Mouse (Mus musculus): Measurements from ENCODE around the gene Cmip. TPM values are rescaled to one million over a fixed set of nuclear protein-coding genes. Genes with fewer than 3 reads are reported as not detected.

Gene Cmip
- polyA plus RNA-seq, 1 experiment from 2014 or later = 6.7 TPM

- Histone ChIP-seq H3K9me3 (replicated peaks) (no peaks in the 10 kb centered on the region), H3K4me2 (no peak overlapping the region), H3K27ac (no peak overlapping the region), H3K4me1 (replicated peaks) (peaks cover 92% of the 10 kb centered on the region), H3K4me3 (replicated peaks) (no peak overlapping the region), H3K36me3 (0 out of 2 replicates have a peak, but pooled peaks cover 6% of the 10 kb centered on the region), H3K9ac (no peak overlapping the region), H3K27me3 (no peaks in the 10 kb centered on the region)
- no peak for DNase-seq
- WGBS (ENCODE audit: insufficient replicate concordance) = 80% methylated on average over 4 of the region's 4 CpGs
- no peak for ATAC-seq (ENCODE audit: low read depth)
Observed at GRCm38 (mm10) chr8:117352098-117352497, 95.2 kb downstream of the Cmip start.

GRCm38 (mm10) chr8:117355111-117355831 lies 98.4 kb downstream of the Cmip start:
- 78% methylated on average over 12 of the region's 12 CpGs for WGBS (ENCODE audit: insufficient replicate concordance)
- Histone ChIP-seq H3K9ac (no peak overlapping the region), H3K9me3 (replicated peaks) (no peaks in the 10 kb centered on the region), H3K4me1 (replicated peaks) (peaks cover 89% of the 10 kb centered on the region), H3K4me3 (replicated peaks) (no peak overlapping the region), H3K36me3 (0 out of 2 replicates have a peak, but pooled peaks cover 9% of the 10 kb centered on the region), H3K4me2 (no peak overlapping the region), H3K27me3 (no peaks in the 10 kb centered on the region), H3K27ac (0 out of 2 replicates have a peak overlapping the region, but pooled peaks have one; percentile 45)
- ATAC-seq (ENCODE audit: low read depth) (no peak), DNase-seq (no peak)

- H3K4me3 ChIP-seq (replicated peaks) = no peak overlapping the region
- no peaks in the 10 kb centered on the region for H3K9me3 ChIP-seq (replicated peaks)
- peaks cover 89% of the 10 kb centered on the region for H3K4me1 ChIP-seq (replicated peaks)
- H3K27ac ChIP-seq = peak overlapping the region; percentile 45
- H3K9ac ChIP-seq = no peak overlapping the region
- H3K4me2 ChIP-seq = no peak overlapping the region
- H3K36me3 ChIP-seq = 0 out of 2 replicates have a peak, but pooled peaks cover 9% of the 10 kb centered on the region
- ATAC-seq (ENCODE audit: low read depth) (no peak), DNase-seq (no peak)
- 76% methylated on average over 13 of the region's 13 CpGs for WGBS (ENCODE audit: insufficient replicate concordance)
- no peaks in the 10 kb centered on the region for H3K27me3 ChIP-seq
Observed at GRCm38 (mm10) chr8:117356109-117356672, 99.3 kb downstream of the Cmip start.

GRCm38 (mm10) chr8:117357491-117358467 lies 100.9 kb downstream of the Cmip start:
- Histone ChIP-seq H3K4me2 (no peak overlapping the region), H3K4me1 (replicated peaks) (peaks cover 89% of the 10 kb centered on the region)
- WGBS (ENCODE audit: insufficient replicate concordance) = 85% methylated on average over 16 of the region's 16 CpGs

GRCm38 (mm10) chr8:117360172-117360930 lies 103.5 kb downstream of the Cmip start:
- 52% methylated on average over 3 of the region's 3 CpGs for WGBS (ENCODE audit: insufficient replicate concordance)
- Histone ChIP-seq H3K4me3 (replicated peaks) (no peak overlapping the region), H3K27ac (peak overlapping the region; percentile 72), H3K4me1 (replicated peaks) (peaks cover 86% of the 10 kb centered on the region), H3K9ac (peak overlapping the region; percentile 53), H3K4me2 (peak overlapping the region; percentile 40), H3K36me3 (0 out of 2 replicates have a peak, but pooled peaks cover 6% of the 10 kb centered on the region), H3K9me3 (replicated peaks) (no peaks in the 10 kb centered on the region), H3K27me3 (no peaks in the 10 kb centered on the region)
- peak; percentile 92 for ATAC-seq (ENCODE audit: low read depth)
- DNase-seq = peak; percentile 70

More at GRCm38 (mm10) chr8:117357491-117358467, 100.9 kb downstream of the Cmip start:
- Histone ChIP-seq H3K4me3 (replicated peaks) (no peak overlapping the region), H3K9ac (no peak overlapping the region), H3K36me3 (0 out of 2 replicates have a peak, but pooled peaks cover 9% of the 10 kb centered on the region), H3K27ac (0 out of 2 replicates have a peak overlapping the region, but pooled peaks have one; percentile 72), H3K27me3 (no peaks in the 10 kb centered on the region), H3K9me3 (replicated peaks) (no peaks in the 10 kb centered on the region)
- no peak for DNase-seq
- ATAC-seq (ENCODE audit: low read depth) = no peak

GRCm38 (mm10) chr8:117361595-117362437 lies 105.0 kb downstream of the Cmip start:
- H3K4me3 ChIP-seq (replicated peaks) = no peak overlapping the region
- no peak overlapping the region for H3K9ac ChIP-seq
- H3K4me1 ChIP-seq (replicated peaks) = peaks cover 81% of the 10 kb centered on the region
- ATAC-seq (ENCODE audit: low read depth) (no peak), DNase-seq (no peak)
- no peak overlapping the region for H3K4me2 ChIP-seq
- H3K27me3 ChIP-seq = no peaks in the 10 kb centered on the region
- 73% methylated on average over 12 of the region's 12 CpGs for WGBS (ENCODE audit: insufficient replicate concordance)
- 0 out of 2 replicates have a peak, but pooled peaks cover 4% of the 10 kb centered on the region for H3K36me3 ChIP-seq
- no peaks in the 10 kb centered on the region for H3K9me3 ChIP-seq (replicated peaks)
- peak overlapping the region; percentile 72 for H3K27ac ChIP-seq

- Histone ChIP-seq H3K27me3 (no peaks in the 10 kb centered on the region), H3K36me3 (0 out of 2 replicates have a peak, but pooled peaks cover 4% of the 10 kb centered on the region), H3K4me3 (replicated peaks) (no peak overlapping the region), H3K27ac (peak overlapping the region; percentile 20; the same call in 1 of the 2 replicates), H3K9me3 (replicated peaks) (no peaks in the 10 kb centered on the region), H3K4me1 (replicated peaks) (peaks cover 82% of the 10 kb centered on the region), H3K4me2 (no peak overlapping the region), H3K9ac (no peak overlapping the region)
- no peak for ATAC-seq (ENCODE audit: low read depth)
- DNase-seq = no peak
- 28% methylated on average over 2 of the region's 2 CpGs for WGBS (ENCODE audit: insufficient replicate concordance)
Observed at GRCm38 (mm10) chr8:117362438-117362726, 105.5 kb downstream of the Cmip start.

GRCm38 (mm10) chr8:117363291-117363690 lies 106.4 kb downstream of the Cmip start:
- H3K36me3 ChIP-seq = 0 out of 2 replicates have a peak, but pooled peaks cover 4% of the 10 kb centered on the region
- H3K4me3 ChIP-seq (replicated peaks) = no peak overlapping the region
- no peak for DNase-seq
- 86% methylated on average over 10 of the region's 10 CpGs for WGBS (ENCODE audit: insufficient replicate concordance)
- no peak overlapping the region for H3K27ac ChIP-seq
- no peaks in the 10 kb centered on the region for H3K27me3 ChIP-seq
- ATAC-seq (ENCODE audit: low read depth) = no peak
- H3K9ac ChIP-seq = no peak overlapping the region
- peaks cover 83% of the 10 kb centered on the region for H3K4me1 ChIP-seq (replicated peaks)
- H3K4me2 ChIP-seq = no peak overlapping the region
- no peaks in the 10 kb centered on the region for H3K9me3 ChIP-seq (replicated peaks)

GRCm38 (mm10) chr8:117364374-117365160 lies 107.7 kb downstream of the Cmip start:
- Histone ChIP-seq H3K36me3 (no peaks in the 10 kb centered on the region), H3K27me3 (no peaks in the 10 kb centered on the region), H3K4me2 (no peak overlapping the region), H3K27ac (no peak overlapping the region), H3K9me3 (replicated peaks) (no peaks in the 10 kb centered on the region), H3K4me3 (replicated peaks) (no peak overlapping the region), H3K4me1 (replicated peaks) (peaks cover 83% of the 10 kb centered on the region), H3K9ac (no peak overlapping the region)
- 81% methylated on average over 19 of the region's 19 CpGs for WGBS (ENCODE audit: insufficient replicate concordance)
- ATAC-seq (ENCODE audit: low read depth) (no peak), DNase-seq (no peak)
